Mouse (Mus musculus): ENCODE data around the gene Gm5089. TPM values are rescaled to one million over a fixed set of nuclear protein-coding genes. Genes with fewer than 3 reads are reported as not detected.
A peak's percentile ranks its signal among the peaks of the same experiment; 100 is the strongest.

The Gm5089 gene
- polyA plus RNA-seq, 1 experiment from 2014 or later = 0.60 TPM

GRCm38 (mm10) chr14:122476822-122477215, 25.9 kb upstream of the Gm5089 start:
- H3K27ac ChIP-seq (replicated peaks) = peak overlapping the region; percentile 83
- H3K9ac ChIP-seq (replicated peaks) = peak overlapping the region; percentile 51
- H3K36me3 ChIP-seq = no peaks in the 10 kb centered on the region
- peak overlapping the region; percentile 59 for H3K4me2 ChIP-seq
- H3K9me3 ChIP-seq (replicated peaks) = no peaks in the 10 kb centered on the region
- under 1% methylated on average over 18 of the region's 18 CpGs for WGBS
- H3K4me1 ChIP-seq = peaks cover 29% of the 10 kb centered on the region
- H3K27me3 ChIP-seq (replicated peaks) = peaks cover 47% of the 10 kb centered on the region
- no peak for ATAC-seq (ENCODE audit: low FRiP score)
- peak overlapping the region; percentile 47 for H3K4me3 ChIP-seq (replicated peaks)

- peak overlapping the region; percentile 51 for H3K9ac ChIP-seq (replicated peaks)
- ATAC-seq (ENCODE audit: low FRiP score) = no peak
- peaks cover 46% of the 10 kb centered on the region for H3K27me3 ChIP-seq (replicated peaks)
- H3K27ac ChIP-seq (replicated peaks) = peak overlapping the region; percentile 83
- peak overlapping the region; percentile 59 for H3K4me2 ChIP-seq
- peaks cover 29% of the 10 kb centered on the region for H3K4me1 ChIP-seq
- peak overlapping the region; percentile 47 for H3K4me3 ChIP-seq (replicated peaks)
- H3K36me3 ChIP-seq = no peaks in the 10 kb centered on the region
- WGBS = under 1% methylated on average over 62 of the region's 62 CpGs
- no peaks in the 10 kb centered on the region for H3K9me3 ChIP-seq (replicated peaks)
Observed at GRCm38 (mm10) chr14:122476041-122476821, 25.3 kb upstream of the Gm5089 start.

- peak overlapping the region; percentile 47 for H3K4me3 ChIP-seq (replicated peaks)
- peak; percentile 52 for ATAC-seq (ENCODE audit: low FRiP score)
- no peaks in the 10 kb centered on the region for H3K9me3 ChIP-seq (replicated peaks)
- WGBS = under 1% methylated on average over 63 of the region's 65 CpGs
- no peaks in the 10 kb centered on the region for H3K36me3 ChIP-seq
- H3K4me2 ChIP-seq = peak overlapping the region; percentile 59
- peaks cover 29% of the 10 kb centered on the region for H3K4me1 ChIP-seq
- H3K27me3 ChIP-seq (replicated peaks) = peaks cover 44% of the 10 kb centered on the region
- peak overlapping the region; percentile 83 for H3K27ac ChIP-seq (replicated peaks)
- peak overlapping the region; percentile 51 for H3K9ac ChIP-seq (replicated peaks)
Observed at GRCm38 (mm10) chr14:122475557-122476040, 24.7 kb upstream of the Gm5089 start.

DNA sequence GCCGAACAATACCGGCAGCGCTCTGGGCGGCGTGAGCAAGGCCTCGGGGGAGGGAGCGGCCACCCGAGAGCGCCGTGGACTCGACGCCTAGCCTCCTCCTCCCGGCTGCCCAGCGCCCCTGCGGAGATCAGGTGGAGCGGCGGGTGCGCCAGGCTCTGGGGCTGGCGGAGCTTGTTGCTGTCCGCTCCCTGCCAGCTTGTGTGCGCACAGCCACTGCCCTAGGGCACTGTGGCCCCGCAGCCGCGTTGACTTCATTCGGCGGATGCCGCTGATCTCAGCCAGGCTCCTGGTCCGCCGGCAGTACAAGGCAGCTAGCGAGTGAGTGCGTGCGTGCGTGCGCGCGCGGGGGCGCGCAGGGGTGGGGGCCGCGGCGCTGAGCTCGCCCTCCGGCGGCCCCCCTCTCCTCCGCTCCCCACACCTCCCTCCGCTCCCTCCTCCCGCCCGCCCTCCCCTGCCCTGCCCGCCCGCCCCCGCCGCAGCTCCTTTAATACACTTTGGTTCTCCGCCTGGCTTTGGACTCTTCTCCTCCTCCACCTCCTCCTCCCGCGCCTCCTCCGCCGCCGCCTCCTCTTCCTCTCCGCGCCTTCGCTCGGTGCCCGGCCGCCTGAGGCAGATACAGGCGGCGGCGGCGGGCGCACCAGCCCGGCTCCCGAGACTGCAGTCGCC, 24.1 kb upstream of the Gm5089 start, which contains the start of gene Zic2:
Zic2 (plus strand) TSS at position 545 of the 666 bp plus-strand sequence.
- Histone ChIP-seq H3K9ac (replicated peaks) (peak within 1 kb of the TSS; percentile 51), H3K36me3 (no peaks in the 10 kb centered on the region), H3K4me1 (peaks cover 29% of the 10 kb centered on the region), H3K4me3 (replicated peaks) (peak within 1 kb of the TSS; percentile 47), H3K4me2 (peak within 1 kb of the TSS; percentile 59), H3K9me3 (replicated peaks) (no peaks in the 10 kb centered on the region), H3K27ac (replicated peaks) (peak within 1 kb of the TSS; percentile 89), H3K27me3 (replicated peaks) (peaks cover 44% of the 10 kb centered on the region)
- ATAC-seq (ENCODE audit: low FRiP score) = peak; percentile 69
- 0% methylated on average over 49 of the region's 73 CpGs for WGBS

GRCm38 (mm10) chr14:122474041-122474890, 23.4 kb upstream of the Gm5089 start:
- Histone ChIP-seq H3K27ac (replicated peaks) (peak overlapping the region; percentile 89), H3K9me3 (replicated peaks) (no peaks in the 10 kb centered on the region), H3K4me3 (replicated peaks) (peak overlapping the region; percentile 47), H3K36me3 (no peaks in the 10 kb centered on the region), H3K4me1 (peaks cover 29% of the 10 kb centered on the region), H3K27me3 (replicated peaks) (peaks cover 52% of the 10 kb centered on the region), H3K9ac (replicated peaks) (peak overlapping the region; percentile 49), H3K4me2 (peak overlapping the region; percentile 59)
- ATAC-seq (ENCODE audit: low FRiP score) = peak; percentile 75
- under 1% methylated on average over 56 of the region's 57 CpGs for WGBS

DNA sequence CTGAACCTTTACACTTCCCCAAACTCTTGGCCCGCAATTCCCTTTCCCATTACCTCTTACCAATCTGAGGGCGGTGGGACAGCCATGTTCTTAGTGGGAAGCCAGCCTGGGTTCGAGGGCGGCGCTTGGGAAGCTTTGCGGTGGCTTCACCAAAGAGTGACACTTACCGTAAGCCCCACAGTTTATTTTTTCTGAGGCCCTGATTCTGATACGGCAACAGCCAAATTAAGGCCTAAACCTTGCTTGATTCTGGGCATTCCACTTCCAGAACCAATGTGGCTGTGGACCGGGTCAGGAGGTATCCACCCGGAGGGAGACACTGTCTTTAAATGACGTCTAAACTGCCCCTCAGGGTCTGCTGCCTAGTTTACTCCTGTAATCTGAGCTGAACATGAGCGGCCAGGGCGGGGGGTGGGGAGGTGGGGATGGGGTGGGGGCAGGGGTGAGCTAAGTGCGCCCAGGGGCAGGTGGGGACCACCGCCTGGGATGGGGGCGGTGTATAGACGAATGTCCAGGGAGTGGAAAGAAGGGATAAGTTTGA, 22.4 kb upstream of the Gm5089 start:
- 5% methylated on average over 17 of the region's 17 CpGs for WGBS
- peak overlapping the region; percentile 59 for H3K4me2 ChIP-seq
- ATAC-seq (ENCODE audit: low FRiP score) = no peak
- H3K27ac ChIP-seq (replicated peaks) = peak overlapping the region; percentile 60
- no peak overlapping the region for H3K9ac ChIP-seq (replicated peaks)
- H3K36me3 ChIP-seq = no peaks in the 10 kb centered on the region
- peaks cover 26% of the 10 kb centered on the region for H3K4me1 ChIP-seq
- H3K27me3 ChIP-seq (replicated peaks) = peaks cover 50% of the 10 kb centered on the region
- H3K9me3 ChIP-seq (replicated peaks) = no peaks in the 10 kb centered on the region
- peak overlapping the region; percentile 47 for H3K4me3 ChIP-seq (replicated peaks)

- H3K27ac ChIP-seq (replicated peaks) = peak overlapping the region; percentile 28; the same call in 1 of the 2 replicates
- H3K27me3 ChIP-seq (replicated peaks) = peaks cover 53% of the 10 kb centered on the region
- WGBS = 11% methylated on average over 5 of the region's 5 CpGs
- H3K9ac ChIP-seq (replicated peaks) = no peak overlapping the region
- peak overlapping the region; percentile 59 for H3K4me2 ChIP-seq
- peaks cover 26% of the 10 kb centered on the region for H3K4me1 ChIP-seq
- H3K9me3 ChIP-seq (replicated peaks) = no peaks in the 10 kb centered on the region
- H3K36me3 ChIP-seq = no peaks in the 10 kb centered on the region
- peak overlapping the region; percentile 47 for H3K4me3 ChIP-seq (replicated peaks)
- ATAC-seq (ENCODE audit: low FRiP score) = no peak
Observed at GRCm38 (mm10) chr14:122472647-122473046, 21.7 kb upstream of the Gm5089 start.

DNA sequence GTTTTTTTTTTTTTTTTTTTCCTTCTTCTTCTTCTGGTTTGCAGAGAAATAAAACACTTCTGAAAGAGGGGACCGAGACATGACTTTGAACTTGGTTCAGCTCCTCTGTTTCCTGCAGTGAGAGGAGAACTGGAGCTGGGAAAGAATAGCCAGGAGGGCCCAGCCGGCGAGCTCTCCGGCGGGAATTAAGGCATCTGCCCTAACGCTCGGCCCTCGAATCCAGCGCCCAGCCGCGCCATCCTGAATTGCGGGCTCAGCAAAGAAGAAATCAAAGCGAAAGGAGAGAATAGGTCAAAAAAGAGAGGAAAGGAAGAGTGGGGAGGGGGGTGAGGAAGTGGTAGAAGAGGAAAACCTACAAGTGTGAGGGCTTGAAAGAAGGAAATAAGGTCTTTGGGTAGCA, 21.2 kb upstream of the Gm5089 start:
- ATAC-seq (ENCODE audit: low FRiP score) = no peak
- no peak overlapping the region for H3K9ac ChIP-seq (replicated peaks)

DNA sequence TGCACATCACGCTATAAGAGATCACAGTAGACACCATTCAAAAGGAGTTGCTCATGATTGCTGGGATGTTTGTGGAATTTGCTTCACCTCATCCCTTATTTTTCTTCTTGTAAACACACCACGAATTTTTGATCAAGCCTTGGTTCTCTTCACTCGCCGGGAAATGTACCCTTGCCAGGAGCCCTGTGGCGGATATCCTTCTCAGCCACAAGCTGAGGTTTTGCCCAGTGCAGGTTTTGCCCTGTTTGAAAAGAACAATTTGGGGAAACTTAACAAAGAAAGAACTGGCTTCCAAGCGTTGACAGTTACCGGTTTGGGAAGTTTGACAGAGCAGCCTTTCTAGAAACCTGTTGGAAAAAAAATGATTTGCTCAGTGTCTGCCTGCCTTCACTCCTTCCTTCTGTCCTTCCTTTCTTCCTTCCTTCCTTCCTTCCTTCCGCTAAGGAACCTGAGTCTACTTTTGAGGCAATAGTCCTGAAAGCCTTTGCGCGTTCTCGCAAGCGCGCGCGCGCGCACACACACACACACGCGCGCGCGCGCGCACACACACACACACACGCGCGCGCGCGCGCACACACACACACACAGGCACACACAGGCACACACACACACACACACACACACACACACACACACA, 20.7 kb upstream of the Gm5089 start:
- Histone ChIP-seq H3K27ac (replicated peaks) (peak overlapping the region; percentile 19; the same call in 1 of the 2 replicates), H3K4me2 (peak overlapping the region; percentile 28; the same call in 1 of the 2 replicates)

More for the DNA sequence above, 21.2 kb upstream of the Gm5089 start:
- Histone ChIP-seq H3K27ac (replicated peaks) (no peak overlapping the region; the same call in 1 of the 2 replicates), H3K4me1 (peaks cover 26% of the 10 kb centered on the region), H3K4me2 (peak overlapping the region; percentile 59), H3K9me3 (replicated peaks) (no peaks in the 10 kb centered on the region), H3K27me3 (replicated peaks) (peaks cover 57% of the 10 kb centered on the region), H3K36me3 (no peaks in the 10 kb centered on the region), H3K4me3 (replicated peaks) (peak overlapping the region; percentile 47; the same call in 1 of the 2 replicates)
- WGBS = 3% methylated on average over 13 of the region's 13 CpGs

DNA sequence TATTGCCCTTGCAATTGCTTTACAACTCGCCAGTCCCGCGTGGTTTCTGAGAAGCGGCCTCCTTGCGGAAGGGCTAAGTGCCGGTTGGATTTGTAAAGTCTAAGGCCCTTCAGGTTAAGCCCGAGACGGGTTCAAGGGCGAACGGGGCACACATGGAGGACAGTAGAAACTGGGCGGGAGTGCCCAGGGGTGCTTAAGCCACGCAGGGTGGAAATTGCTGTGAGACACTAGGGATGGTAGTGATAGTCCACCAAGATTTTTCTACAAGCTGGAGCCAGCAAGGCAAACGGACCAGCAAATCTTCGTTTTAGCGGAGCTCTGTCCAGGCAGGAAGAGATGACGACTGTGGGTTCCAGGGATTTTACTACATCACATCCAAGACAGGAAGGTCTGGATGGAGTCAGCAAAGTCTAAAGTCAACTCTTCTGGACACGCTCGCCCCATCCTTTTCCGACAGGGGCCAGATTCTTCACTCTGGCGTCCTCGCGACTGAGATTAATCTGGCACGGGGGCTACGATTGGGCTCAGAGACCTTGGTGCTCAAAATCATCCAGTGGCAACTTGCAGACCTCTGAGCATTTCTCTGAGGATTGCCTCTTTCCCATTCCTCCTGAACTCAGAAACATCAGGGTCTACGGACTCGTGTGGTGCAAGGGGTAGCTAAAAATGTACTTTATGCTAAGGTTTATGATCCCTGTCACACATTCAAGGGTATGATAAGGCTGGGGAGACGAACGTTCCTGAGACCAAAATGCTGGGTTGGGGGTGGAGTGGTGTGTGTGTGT, 18.2 kb upstream of the Gm5089 start:
- 4% methylated on average over 28 of the region's 28 CpGs for WGBS
- ATAC-seq (ENCODE audit: low FRiP score) = no peak
- Histone ChIP-seq H3K4me1 (peaks cover 20% of the 10 kb centered on the region), H3K27me3 (replicated peaks) (peaks cover 81% of the 10 kb centered on the region), H3K27ac (replicated peaks) (peak overlapping the region; percentile 34; the same call in 1 of the 2 replicates), H3K4me3 (replicated peaks) (no peak overlapping the region), H3K9ac (replicated peaks) (no peak overlapping the region), H3K9me3 (replicated peaks) (no peaks in the 10 kb centered on the region), H3K4me2 (peak overlapping the region; percentile 35), H3K36me3 (no peaks in the 10 kb centered on the region)

More for the DNA sequence above, 20.7 kb upstream of the Gm5089 start:
- ATAC-seq (ENCODE audit: low FRiP score) = no peak
- peaks cover 63% of the 10 kb centered on the region for H3K27me3 ChIP-seq (replicated peaks)
- peaks cover 26% of the 10 kb centered on the region for H3K4me1 ChIP-seq
- no peaks in the 10 kb centered on the region for H3K9me3 ChIP-seq (replicated peaks)
- no peaks in the 10 kb centered on the region for H3K36me3 ChIP-seq
- 8% methylated on average over 31 of the region's 31 CpGs for WGBS
- H3K4me3 ChIP-seq (replicated peaks) = peak overlapping the region; percentile 4; the same call in 1 of the 2 replicates
- H3K9ac ChIP-seq (replicated peaks) = no peak overlapping the region
